Mouse (Mus musculus) gastrocnemius, postnatal 14 days (tissue): ENCODE data around the gene Gabbr2. TPM values are rescaled to one million over a fixed set of nuclear protein-coding genes. Genes with fewer than 3 reads are reported as not detected.
"Not testable (repeated sequence)": the region's sequence is repeated elsewhere in the genome, so short reads cannot be mapped to it uniquely, and the experiment has no call there.

ENCODE experiments used
- DNase-seq: peaks from one replicate; pipeline ENCODE4 v3.0.0; 2021; ENCODE audit warnings: mixed read lengths
- intact Hi-C: fragments of 180-260 bp; cut with DNase I; formaldehyde crosslinking; loops from one replicate; pipeline ENCODE4 v1.15.1; 2025; ENCODE audit warnings: low total_unique reads
- total RNA-seq, 2 experiments: library from RNA; stranded (reverse); gene quantifications; 2 replicates each; pipeline ENCODE4 v1.2.3; 2021

The Gabbr2 gene
- total RNA-seq, 2 experiments from 2014 or later: 0.14 to 0.20 TPM

- no peak for DNase-seq
- intact Hi-C loops: no loop called here
Observed at GRCm38 (mm10) chr4:46643676-46644112, 348.0 kb downstream of the Gabbr2 start.

- no peak for DNase-seq
- intact Hi-C loops: no loop called here
Observed at GRCm38 (mm10) chr4:46642924-46643675, 348.6 kb downstream of the Gabbr2 start.

GRCm38 (mm10) chr4:46641283-46641682 lies 350.4 kb downstream of the Gabbr2 start:
- intact Hi-C loops: no loop called here
- DNase-seq: no peak

- intact Hi-C loops: no loop called here
- no peak for DNase-seq
Observed at GRCm38 (mm10) chr4:46639866-46640265, 351.8 kb downstream of the Gabbr2 start.

- DNase-seq, intact Hi-C loops: not testable (repeated sequence)
Observed at GRCm38 (mm10) chr4:46637250-46637649, 354.4 kb downstream of the Gabbr2 start.

GRCm38 (mm10) chr4:46635702-46636430 lies 355.8 kb downstream of the Gabbr2 start:
- intact Hi-C loops: no loop called here
- DNase-seq: no peak

- intact Hi-C loops: no loop called here
- no peak for DNase-seq
Observed at GRCm38 (mm10) chr4:46634881-46635280, 356.8 kb downstream of the Gabbr2 start.

GRCm38 (mm10) chr4:46633565-46633964 lies 358.1 kb downstream of the Gabbr2 start:
- intact Hi-C loops, DNase-seq: not testable (repeated sequence)

GRCm38 (mm10) chr4:46632465-46632864 lies 359.2 kb downstream of the Gabbr2 start:
- DNase-seq: no peak
- intact Hi-C loops: no loop called here

- no peak for DNase-seq
- intact Hi-C loops: no loop called here
Observed at GRCm38 (mm10) chr4:46630390-46630789, 361.3 kb downstream of the Gabbr2 start.

- DNase-seq: no peak
- intact Hi-C loops: no loop called here
Observed at GRCm38 (mm10) chr4:46628873-46629272, 362.8 kb downstream of the Gabbr2 start.

- intact Hi-C loops: no loop called here
Observed at GRCm38 (mm10) chr4:46628081-46628480, 363.6 kb downstream of the Gabbr2 start.

GRCm38 (mm10) chr4:46625101-46625500 lies 366.6 kb downstream of the Gabbr2 start:
- intact Hi-C loops: no loop called here
- no peak for DNase-seq

More at GRCm38 (mm10) chr4:46628081-46628480, 363.6 kb downstream of the Gabbr2 start:
- no peak for DNase-seq

GRCm38 (mm10) chr4:46623007-46623406 lies 368.7 kb downstream of the Gabbr2 start:
- DNase-seq: no peak
- intact Hi-C loops: no loop called here

- intact Hi-C loops: no loop called here
Observed at GRCm38 (mm10) chr4:46620946-46621345, 370.7 kb downstream of the Gabbr2 start.

GRCm38 (mm10) chr4:46620330-46620729 lies 371.3 kb downstream of the Gabbr2 start:
- intact Hi-C loops: no loop called here
- no peak for DNase-seq

More at GRCm38 (mm10) chr4:46620946-46621345, 370.7 kb downstream of the Gabbr2 start:
- DNase-seq: no peak

- no peak for DNase-seq
- intact Hi-C loops: no loop called here
Observed at GRCm38 (mm10) chr4:46618196-46618817, 373.4 kb downstream of the Gabbr2 start.

- intact Hi-C loops: no loop called here
- DNase-seq: no peak
Observed at GRCm38 (mm10) chr4:46617408-46617807, 374.3 kb downstream of the Gabbr2 start.

- intact Hi-C loops: no loop called here
- DNase-seq: no peak
Observed at GRCm38 (mm10) chr4:46614641-46615040, 377.0 kb downstream of the Gabbr2 start.

- intact Hi-C loops: loop anchor here (2.0 kb wide), 1 partner anchor 43 kb away; no protein-coding TSS in a partner anchor
- DNase-seq: no peak
Observed at GRCm38 (mm10) chr4:46613618-46614017, 378.1 kb downstream of the Gabbr2 start.
